Comparison of ENCODE assay signal across 24 mouse cellular contexts in genomic region chr4:133410994-133411393, GRCm38 (mm10). TPM values are rescaled to one million over a fixed set of nuclear protein-coding genes. Genes with fewer than 3 reads are reported as not detected.
DNase-seq lines count a peak whose midpoint lies in the region; ATAC-seq lines count a peak whose summit lies in the region.
"Had no signal": no experiment of that assay in that cellular context is flagged by ENCODE, and none has a peak within 500 bp of the region (broad histone marks: within the 10 kb centered on the region; RNA-seq: fewer than 3 reads in every experiment).

No protein-coding gene starts in this region.

- H3K4me3 ChIP-seq in embryonic facial prominence, embryonic 14.5 days (ENCODE audit: low read depth, low read length): no peak overlapping the region
- H3K4me3 ChIP-seq in embryonic facial prominence, embryonic 10.5 days: no peak overlapping the region
- no peak overlapping the region for H3K4me3 ChIP-seq in limb, embryonic 15.5 days
- H3K4me3 ChIP-seq in limb, embryonic 10.5 days: no peak overlapping the region
- H3K4me3 ChIP-seq: embryonic facial prominence, embryonic 13.5 days; forebrain, embryonic 13.5 days; forebrain, embryonic 15.5 days had no signal

- H3K36me3 ChIP-seq in embryonic facial prominence, embryonic 14.5 days (ENCODE audit: control insufficient read depth, insufficient read depth, low read length): peaks cover 29% of the 10 kb centered on the region; the same call in 1 of the 2 replicates
- H3K36me3 ChIP-seq in embryonic facial prominence, embryonic 10.5 days (replicated peaks): peaks cover 41% of the 10 kb centered on the region
- H3K36me3 ChIP-seq in limb, embryonic 15.5 days: peaks cover 38% of the 10 kb centered on the region
- H3K36me3 ChIP-seq in limb, embryonic 10.5 days: peaks cover 52% of the 10 kb centered on the region
- H3K36me3 ChIP-seq: forebrain, embryonic 15.5 days had no signal

- no peak overlapping the region for H3K27ac ChIP-seq in embryonic facial prominence, embryonic 14.5 days (replicated peaks; ENCODE audit: low read depth, low read length)
- H3K27ac ChIP-seq in embryonic facial prominence, embryonic 10.5 days (replicated peaks): no peak overlapping the region
- H3K27ac ChIP-seq in limb, embryonic 15.5 days: peak overlapping the region; percentile 58
- no peak overlapping the region for H3K27ac ChIP-seq in limb, embryonic 10.5 days
- H3K27ac ChIP-seq: embryonic facial prominence, embryonic 13.5 days; forebrain, embryonic 15.5 days had no signal

- DNase-seq in embryonic facial prominence, embryonic 14.5 days (ENCODE audit: low spot score): peak; percentile 53
- DNase-seq in embryonic facial prominence, embryonic 10.5 days (ENCODE audit: low spot score): no peak
- peak; percentile 90 for DNase-seq in heart, adult 11 months
- DNase-seq in heart, adult 18-20 months: no peak
- DNase-seq in limb, embryonic 10.5 days (ENCODE audit: low spot score): no peak
- DNase-seq: adrenal gland, adult 8-10 months; adrenal gland, postnatal 14 days; adrenal gland, postnatal 36 days; B cell, adult 2 months; cerebellum, adult 11-12 months; cerebellum, adult 2 months; cerebellum, adult 9-10 months; cerebellum, postnatal 10 days; cerebellum, postnatal 25 days; forebrain, postnatal 0 days had no signal

- H3K9me3 ChIP-seq in embryonic facial prominence, embryonic 14.5 days (ENCODE audit: control insufficient read depth, low read length): no peaks in the 10 kb centered on the region
- no peaks in the 10 kb centered on the region for H3K9me3 ChIP-seq in embryonic facial prominence, embryonic 10.5 days
- H3K9me3 ChIP-seq in limb, embryonic 15.5 days: no peaks in the 10 kb centered on the region
- no peaks in the 10 kb centered on the region for H3K9me3 ChIP-seq in limb, embryonic 10.5 days (replicated peaks)
- H3K9me3 ChIP-seq: embryonic facial prominence, embryonic 13.5 days; forebrain, embryonic 13.5 days; forebrain, embryonic 15.5 days; G1E had no signal

- H3K4me1 ChIP-seq in embryonic facial prominence, embryonic 14.5 days (ENCODE audit: control insufficient read depth, insufficient read depth, low read length): peaks cover 17% of the 10 kb centered on the region
- H3K4me1 ChIP-seq in embryonic facial prominence, embryonic 10.5 days: peaks cover 21% of the 10 kb centered on the region
- peaks cover 38% of the 10 kb centered on the region for H3K4me1 ChIP-seq in limb, embryonic 15.5 days
- H3K4me1 ChIP-seq in limb, embryonic 10.5 days: peaks cover 23% of the 10 kb centered on the region

- no peak; the same call in 1 of the 2 replicates for ATAC-seq in embryonic facial prominence, embryonic 14.5 days (ENCODE audit: low read depth)
- no peak for ATAC-seq in limb, embryonic 15.5 days (ENCODE audit: insufficient number of reproducible peaks, low FRiP score, low TSS enrichment, low read depth)
- ATAC-seq: activated CD4-positive, CD25-positive, alpha-beta regulatory T cell, adult 4 months; CD4-positive, CD25-positive, alpha-beta regulatory T cell, adult 4 months; forebrain, embryonic 13.5 days; forebrain, embryonic 15.5 days; forebrain, postnatal 0 days; Patski had no signal

- no peaks in the 10 kb centered on the region for H3K27me3 ChIP-seq in embryonic facial prominence, embryonic 14.5 days (replicated peaks; ENCODE audit: control insufficient read depth, insufficient read depth, low read length)
- H3K27me3 ChIP-seq in embryonic facial prominence, embryonic 10.5 days (replicated peaks; ENCODE audit: low read depth, poor library complexity, severe bottlenecking): no peaks in the 10 kb centered on the region
- H3K27me3 ChIP-seq in limb, embryonic 15.5 days: no peaks in the 10 kb centered on the region
- H3K27me3 ChIP-seq in limb, embryonic 10.5 days (ENCODE audit: low read depth, poor library complexity, severe bottlenecking): no peaks in the 10 kb centered on the region
- H3K27me3 ChIP-seq: CH12.LX; embryonic facial prominence, embryonic 13.5 days; forebrain, embryonic 13.5 days; forebrain, embryonic 15.5 days; Patski had no signal

- WGBS in embryonic facial prominence, embryonic 14.5 days: 84% methylated on average over 14 of the region's 14 CpGs
- WGBS in embryonic facial prominence, embryonic 10.5 days: 87% methylated on average over 14 of the region's 14 CpGs
- WGBS in limb, embryonic 15.5 days: 69% methylated on average over 14 of the region's 14 CpGs
- WGBS in limb, embryonic 10.5 days: 87% methylated on average over 14 of the region's 14 CpGs

- no peak overlapping the region for H3K4me2 ChIP-seq in embryonic facial prominence, embryonic 14.5 days (ENCODE audit: low read depth, low read length)
- no peak overlapping the region for H3K4me2 ChIP-seq in limb, embryonic 15.5 days
- H3K4me2 ChIP-seq: embryonic facial prominence, embryonic 13.5 days; forebrain, embryonic 13.5 days; forebrain, embryonic 15.5 days had no signal

- H3K9ac ChIP-seq in embryonic facial prominence, embryonic 14.5 days (ENCODE audit: low read depth, low read length): no peak overlapping the region
- H3K9ac ChIP-seq in limb, embryonic 15.5 days: no peak overlapping the region
- H3K9ac ChIP-seq: embryonic facial prominence, embryonic 13.5 days; forebrain, embryonic 13.5 days; forebrain, embryonic 15.5 days; forebrain, postnatal 0 days had no signal

RNA-seq across cellular contexts. Expression of gene Slc9a1, which starts 41.5 kb away (rescaled TPM):
- polyA plus RNA-seq in embryonic facial prominence, embryonic 14.5 days (2014; fragmentation: Nextera tagmentation; extraction: Ambion mirVana): 9.2 and 11.0 TPM in 2 replicates
- polyA plus RNA-seq in embryonic facial prominence, embryonic 10.5 days (2016; fragmentation: Nextera tagmentation; extraction: Ambion mirVana): 8.6 and 9.0 TPM in 2 replicates
- total RNA-seq in heart, adult 18-20 months (2021): 10 to 100 TPM; 17.6 to 19.6 TPM
- 10.1 and 10.9 TPM in 2 replicates for polyA plus RNA-seq in limb, embryonic 15.5 days (2015; fragmentation: Nextera tagmentation; extraction: Ambion mirVana)
- polyA plus RNA-seq in limb, embryonic 10.5 days (2016; fragmentation: Nextera tagmentation; extraction: Ambion mirVana): 8.7 and 9.0 TPM in 2 replicates

RNA-seq across cellular contexts. Expression of gene Wdtc1, which starts 57.7 kb away (rescaled TPM):
- polyA plus RNA-seq in embryonic facial prominence, embryonic 14.5 days (2014; fragmentation: Nextera tagmentation; extraction: Ambion mirVana): 17.4 and 17.6 TPM in 2 replicates
- polyA plus RNA-seq in embryonic facial prominence, embryonic 10.5 days (2016; fragmentation: Nextera tagmentation; extraction: Ambion mirVana): 17.2 and 17.7 TPM in 2 replicates
- 10 to 100 TPM; 71.9 to 73.6 TPM for total RNA-seq in heart, adult 18-20 months (2021)
- 13.9 TPM in 2 replicates for polyA plus RNA-seq in limb, embryonic 15.5 days (2015; fragmentation: Nextera tagmentation; extraction: Ambion mirVana)
- 14.3 and 15.5 TPM in 2 replicates for polyA plus RNA-seq in limb, embryonic 10.5 days (2016; fragmentation: Nextera tagmentation; extraction: Ambion mirVana)

Comparison
In these comparisons a context has a peak if more than half of its experiments do, and no peak if none do; other contexts are left out.
1. DNase-seq: peak in embryonic facial prominence, embryonic 14.5 days (single experiment) and heart, adult 11 months (single experiment); none in embryonic facial prominence, embryonic 10.5 days (single experiment), heart, adult 18-20 months (0 of 2) and limb, embryonic 10.5 days (single experiment).